Mouse (Mus musculus) ES-Bruce4 (cell line): ENCODE measurements around the gene Fyn. TPM values are rescaled to one million over a fixed set of nuclear protein-coding genes. Genes with fewer than 3 reads are reported as not detected.

ENCODE experiments used
- H3K27ac ChIP-seq: 2 replicates; pipeline ENCODE4 v1.5.1; 2012; ENCODE audit warnings: low read length, inconsistent platforms; ENCODE audit not compliant: insufficient read depth
- H3K27me3 ChIP-seq: 2 replicates; pipeline ENCODE4 v1.6.1; 2012; ENCODE audit warnings: mild to moderate bottlenecking, low read length, inconsistent platforms; ENCODE audit not compliant: control insufficient read depth, poor library complexity, insufficient read depth, severe bottlenecking
- H3K36me3 ChIP-seq: 2 replicates; pipeline ENCODE4 v1.6.1; 2012; ENCODE audit warnings: inconsistent platforms, mild to moderate bottlenecking, low read length, moderate library complexity; ENCODE audit not compliant: control insufficient read depth, poor library complexity, insufficient read depth, severe bottlenecking
- H3K4me1 ChIP-seq: one replicate; pipeline ENCODE4 v1.8.1; 2011; ENCODE audit warnings: low read length; ENCODE audit not compliant: control insufficient read depth, insufficient read depth
- H3K4me3 ChIP-seq: 2 replicates; pipeline ENCODE4 v1.5.1; 2011; ENCODE audit warnings: low read depth, mild to moderate bottlenecking, low read length
- H3K9ac ChIP-seq: 2 replicates; pipeline ENCODE4 v1.6.1; 2012; ENCODE audit warnings: low read depth, mild to moderate bottlenecking, inconsistent platforms; ENCODE audit not compliant: poor library complexity, severe bottlenecking
- H3K9me3 ChIP-seq: replicated peaks from 2 replicates; pipeline ENCODE4 v1.6.1; 2012; ENCODE audit warnings: mild to moderate bottlenecking, low read length, inconsistent platforms; ENCODE audit not compliant: control insufficient read depth, poor library complexity, insufficient read depth, severe bottlenecking
- CTCF ChIP-seq: IDR thresholded peaks from one replicate; pipeline ENCODE4 v1.8.1; 2011; ENCODE audit warnings: low read depth, low read length
- EP300 ChIP-seq: IDR thresholded peaks from 2 replicates; pipeline ENCODE4 v1.6.1; 2011; ENCODE audit warnings: low read depth, low read length; ENCODE audit not compliant: insufficient read depth
- POLR2A ChIP-seq: IDR thresholded peaks from one replicate; pipeline ENCODE4 v1.8.1; 2011; ENCODE audit warnings: low read length; ENCODE audit not compliant: insufficient read depth
- polyA plus RNA-seq: library from polyadenylated mRNA; stranded (reverse); fragments of >200 nt; gene quantifications from 2 replicates; pipeline ENCODE4 v1.2.4, GENCODE M21; 2011; ENCODE audit warnings: low read depth; ENCODE audit not compliant: missing spikeins, insufficient read depth, insufficient read length

Gene Fyn
- polyA plus RNA-seq, 1 experiment, result 19.1 TPM

DNA sequence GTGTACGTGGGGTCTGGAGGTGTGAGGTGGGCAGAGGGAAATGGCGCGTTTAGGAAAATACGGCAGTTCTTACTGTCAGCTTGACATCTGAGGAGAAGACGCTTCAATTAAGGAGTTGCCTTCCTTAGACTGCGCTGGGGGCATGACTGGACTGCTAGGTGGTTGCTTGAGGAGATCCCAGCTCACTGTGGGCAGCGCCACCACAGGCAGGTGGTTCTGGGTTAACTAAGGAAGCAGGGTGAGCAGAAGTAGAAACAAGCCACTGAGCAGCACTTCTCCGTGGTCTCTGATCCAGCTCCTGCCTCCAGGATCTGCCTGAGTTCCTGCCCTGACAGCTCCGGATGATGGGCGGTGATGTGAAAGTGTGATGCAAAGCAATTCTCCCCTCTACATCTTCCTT is 222.0 kb downstream of the Fyn start:
- Histone ChIP-seq H3K27ac (no peak overlapping the region), H3K27me3 (no peaks in the 10 kb centered on the region), H3K4me3 (no peak overlapping the region), H3K9ac (no peak overlapping the region), H3K4me1 (peaks cover 14% of the 10 kb centered on the region), H3K9me3 (peaks cover 16% of the 10 kb centered on the region), H3K36me3 (no peaks in the 10 kb centered on the region)
- no peak for TF ChIP-seq EP300
- TF ChIP-seq CTCF, result no peak
- TF ChIP-seq POLR2A, result no peak

DNA sequence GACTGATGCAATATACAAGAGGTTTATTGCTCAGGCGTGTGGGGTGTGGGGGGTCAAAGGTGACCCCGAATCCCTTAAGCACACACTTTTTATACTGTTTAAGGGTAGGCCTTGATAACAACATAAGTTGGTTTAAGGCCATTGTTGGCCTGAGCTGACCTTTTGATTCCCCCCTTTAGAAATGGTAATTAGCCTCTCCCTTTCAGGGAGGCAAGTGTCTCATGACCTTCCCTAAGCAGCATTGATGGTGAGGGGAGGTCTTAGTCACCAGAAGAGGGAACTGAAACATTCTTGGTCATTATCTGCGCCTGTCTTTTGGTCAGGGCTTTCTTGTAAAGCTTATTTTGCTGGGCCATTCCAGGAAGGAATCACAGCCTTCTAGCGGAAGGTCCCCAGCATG is 223.8 kb downstream of the Fyn start:
- Histone ChIP-seq H3K27me3 (no peaks in the 10 kb centered on the region), H3K4me3 (no peak overlapping the region), H3K36me3 (no peaks in the 10 kb centered on the region), H3K9ac (no peak overlapping the region), H3K4me1 (peaks cover 14% of the 10 kb centered on the region), H3K27ac (peak overlapping the region; percentile 82), H3K9me3 (peaks cover 16% of the 10 kb centered on the region)
- no peak for TF ChIP-seq CTCF
- no peak for TF ChIP-seq EP300
- no peak for TF ChIP-seq POLR2A

DNA sequence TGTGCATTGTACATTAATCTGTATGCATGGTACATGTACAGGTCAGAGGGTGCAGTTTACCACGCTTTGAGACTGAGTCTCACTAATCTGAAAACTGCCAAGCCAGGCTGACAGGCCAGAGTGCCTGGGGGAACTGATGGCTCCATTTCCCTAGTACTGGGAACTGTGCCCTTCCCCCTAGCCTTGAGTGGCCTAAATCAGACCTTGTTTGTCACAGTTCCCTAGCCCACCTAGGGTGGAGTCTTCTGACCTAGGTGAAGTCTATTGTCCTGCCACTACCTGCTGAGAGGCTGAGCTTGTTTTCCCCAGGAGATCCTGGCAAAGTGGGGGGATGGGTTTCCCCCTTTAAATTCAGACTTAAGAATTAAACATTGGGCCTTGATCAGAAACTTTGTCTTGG is 226.1 kb downstream of the Fyn start:
- Histone ChIP-seq H3K4me1 (peaks cover 13% of the 10 kb centered on the region), H3K36me3 (no peaks in the 10 kb centered on the region), H3K9me3 (peaks cover 16% of the 10 kb centered on the region), H3K9ac (no peak overlapping the region), H3K27ac (no peak overlapping the region), H3K4me3 (no peak overlapping the region), H3K27me3 (no peaks in the 10 kb centered on the region)
- TF ChIP-seq EP300 (peak; percentile 86), CTCF (no peak)

DNA sequence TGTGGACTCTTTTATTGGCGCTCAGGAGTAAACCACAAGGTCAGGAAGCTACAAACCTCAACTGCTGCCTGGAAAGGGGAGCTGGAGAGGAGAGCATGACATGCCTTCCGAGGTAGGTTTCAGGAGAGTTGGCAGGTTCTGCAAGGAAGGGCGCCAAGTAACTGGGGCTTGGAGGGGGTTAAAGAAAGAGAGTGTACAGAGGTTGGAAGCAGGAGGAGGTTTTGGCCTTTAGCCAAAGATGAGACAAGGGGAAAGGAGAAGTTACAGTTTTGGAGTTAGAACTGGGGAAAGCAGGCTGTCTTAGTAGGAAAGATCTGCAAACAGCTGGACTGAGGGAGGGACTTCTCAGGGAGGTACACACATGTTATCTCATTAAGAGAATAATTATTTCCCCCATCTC is 227.2 kb downstream of the Fyn start:
- Histone ChIP-seq H3K9ac (no peak overlapping the region), H3K27ac (no peak overlapping the region)

DNA sequence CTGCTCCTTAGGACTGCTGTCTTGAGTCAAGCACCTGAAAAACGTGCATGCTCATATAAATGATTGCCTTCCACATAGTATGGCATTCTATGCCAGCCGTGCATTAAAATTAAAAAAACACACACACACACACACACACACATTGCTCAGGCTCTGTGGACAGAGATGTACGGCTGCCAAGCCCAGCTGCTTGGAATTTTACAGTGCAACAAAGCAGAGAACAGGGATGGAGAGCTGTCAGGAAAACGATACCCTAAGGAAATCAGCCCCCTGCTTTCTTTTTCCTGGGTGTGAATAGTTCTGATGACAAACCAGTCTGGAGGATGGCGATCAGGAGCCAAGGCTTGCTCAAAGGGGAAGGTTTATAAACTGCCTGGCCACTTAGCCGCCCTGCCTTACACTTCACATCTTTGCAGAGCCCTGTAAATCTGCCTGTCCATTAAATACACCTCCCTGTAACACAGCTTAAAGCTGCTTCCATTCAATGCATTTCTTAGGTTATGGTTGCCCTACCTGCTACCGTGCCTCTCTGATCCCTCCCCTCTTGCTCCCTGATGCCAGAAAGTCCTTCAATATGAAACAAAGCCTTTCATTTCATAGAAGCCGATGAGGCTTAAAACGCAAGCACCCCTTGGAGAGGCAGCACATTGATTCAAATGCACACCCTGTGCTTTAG is 228.6 kb downstream of the Fyn start:
- TF ChIP-seq POLR2A (no peak), CTCF (no peak), EP300 (no peak)
- Histone ChIP-seq H3K27ac (no peak overlapping the region), H3K36me3 (no peaks in the 10 kb centered on the region), H3K9me3 (peaks cover 16% of the 10 kb centered on the region), H3K9ac (no peak overlapping the region), H3K4me1 (peaks cover 1% of the 10 kb centered on the region), H3K27me3 (peaks cover 2% of the 10 kb centered on the region; the same call in 1 of the 2 replicates), H3K4me3 (no peak overlapping the region)

More for the DNA sequence above, 227.2 kb downstream of the Fyn start:
- Histone ChIP-seq H3K4me1 (peaks cover 6% of the 10 kb centered on the region), H3K36me3 (no peaks in the 10 kb centered on the region), H3K27me3 (no peaks in the 10 kb centered on the region), H3K4me3 (no peak overlapping the region), H3K9me3 (peaks cover 16% of the 10 kb centered on the region)
- TF ChIP-seq POLR2A (no peak), EP300 (no peak), CTCF (no peak)

DNA sequence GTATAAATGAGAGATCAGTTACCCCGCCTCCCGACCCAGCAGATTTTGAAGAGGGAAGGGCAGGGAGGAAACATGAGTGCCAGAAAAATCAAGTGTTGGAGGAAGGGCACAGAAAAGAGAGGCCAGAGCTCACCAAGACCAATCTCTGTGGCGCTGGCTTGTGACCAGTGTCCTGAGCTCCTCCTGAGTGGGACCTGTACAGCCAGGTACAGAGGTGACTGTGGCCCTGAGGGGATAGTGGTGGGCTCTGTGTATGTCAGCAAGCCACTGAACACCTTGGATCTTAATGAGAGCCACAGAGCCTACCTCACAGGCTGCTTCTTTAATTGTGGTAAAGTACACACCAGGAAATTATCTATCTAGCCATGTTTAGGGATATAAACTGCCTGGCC is 229.1 kb downstream of the Fyn start:
- H3K27ac ChIP-seq, result no peak overlapping the region

More for the DNA sequence above, 229.1 kb downstream of the Fyn start:
- H3K4me1 ChIP-seq, result no peaks in the 10 kb centered on the region
- TF ChIP-seq CTCF (no peak), EP300 (no peak), POLR2A (no peak)
- no peak overlapping the region for H3K4me3 ChIP-seq
- H3K36me3 ChIP-seq, result no peaks in the 10 kb centered on the region
- peaks cover 16% of the 10 kb centered on the region for H3K9me3 ChIP-seq
- H3K9ac ChIP-seq, result no peak overlapping the region
- H3K27me3 ChIP-seq, result peaks cover 2% of the 10 kb centered on the region; the same call in 1 of the 2 replicates
